Mouse (Mus musculus): ENCODE results near the gene Pigm. TPM values are rescaled to one million over a fixed set of nuclear protein-coding genes. Genes with fewer than 3 reads are reported as not detected.

Pigm gene
- polyA plus RNA-seq, 1 experiment: 2.7 TPM

- peaks cover 38% of the 10 kb centered on the region for H3K27me3 ChIP-seq (ENCODE audit: control insufficient read depth, insufficient read depth, insufficient read length)
- no peak overlapping the region for H3K4me3 ChIP-seq
- H3K4me2 ChIP-seq (ENCODE audit: low read depth): no peak overlapping the region
- no peak overlapping the region for H3ac ChIP-seq (ENCODE audit: control insufficient read depth, insufficient read length)
- no peak for TF ChIP-seq TCF12 (IDR thresholded peaks at IDR 0.05; ENCODE audit: insufficient read depth, poor library complexity, severe bottlenecking)
- no peaks in the 10 kb centered on the region for H3K79me2 ChIP-seq (ENCODE audit: control insufficient read depth, insufficient read depth)
- H3K36me3 ChIP-seq (ENCODE audit: control insufficient read depth, insufficient read depth): no peaks in the 10 kb centered on the region
These were observed 21.0 kb upstream of the Pigm start for GRCm38 (mm10) chr1:172355336-172355735.

DNA sequence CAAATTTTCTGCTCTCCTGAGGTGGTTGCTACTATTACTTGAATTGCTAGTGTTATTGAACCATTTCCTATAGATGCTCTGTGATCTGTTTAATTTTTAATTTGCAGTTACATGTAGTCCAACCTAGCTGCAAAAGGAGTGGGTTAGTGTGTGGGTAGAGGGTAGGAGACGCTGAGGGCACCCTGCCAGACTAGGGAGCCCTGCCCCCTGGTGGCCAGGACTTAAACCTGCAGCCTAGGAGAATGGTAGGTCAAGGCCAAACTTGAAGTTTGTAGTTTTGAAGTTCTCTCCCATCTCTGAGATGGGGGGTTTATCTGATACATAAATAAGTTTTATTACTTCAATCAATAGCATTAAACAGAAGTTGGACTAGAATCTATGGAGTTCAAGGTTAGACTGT, 18.8 kb upstream of the Pigm start:
- Histone ChIP-seq H3K36me3 (ENCODE audit: control insufficient read depth, insufficient read depth) (no peaks in the 10 kb centered on the region), H3K4me3 (no peak overlapping the region), H3ac (ENCODE audit: control insufficient read depth, insufficient read length) (no peak overlapping the region), H3K27me3 (ENCODE audit: control insufficient read depth, insufficient read depth, insufficient read length) (peaks cover 41% of the 10 kb centered on the region), H3K4me2 (ENCODE audit: low read depth) (no peak overlapping the region), H3K79me2 (ENCODE audit: control insufficient read depth, insufficient read depth) (no peaks in the 10 kb centered on the region)
- TF ChIP-seq TCF12 (IDR thresholded peaks at IDR 0.05; ENCODE audit: insufficient read depth, poor library complexity, severe bottlenecking) (no peak), POLR2A (IDR thresholded peaks at IDR 0.05; ENCODE audit: insufficient read length, low read depth) (no peak), E2F4 (IDR thresholded peaks at IDR 0.05; ENCODE audit: insufficient read depth) (no peak)

GRCm38 (mm10) chr1:172358341-172358740, 18.0 kb upstream of the Pigm start:
- peaks cover 34% of the 10 kb centered on the region for H3K27me3 ChIP-seq (ENCODE audit: control insufficient read depth, insufficient read depth, insufficient read length)

DNA sequence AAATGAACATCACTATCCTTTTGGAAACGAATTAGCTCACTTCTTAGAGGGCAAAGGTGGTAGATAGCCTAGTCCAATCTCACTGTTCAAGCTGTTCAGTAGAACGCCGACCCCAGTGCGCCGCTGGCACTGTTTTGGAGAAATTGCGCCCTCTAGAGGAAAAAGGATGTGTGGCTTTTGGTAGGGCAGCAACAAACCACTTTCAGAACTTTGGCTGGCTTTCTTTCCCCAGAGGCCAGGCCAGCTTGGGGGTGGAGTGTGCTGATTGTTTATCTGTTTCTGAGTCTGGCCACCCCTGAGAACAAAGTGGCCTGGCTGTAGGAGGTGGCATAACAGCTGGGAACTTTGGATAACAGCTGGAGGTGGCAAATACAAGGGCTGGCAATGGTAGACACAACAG, 11.7 kb upstream of the Pigm start:
- Histone ChIP-seq H3K4me2 (ENCODE audit: low read depth) (no peak overlapping the region), H3K36me3 (ENCODE audit: control insufficient read depth, insufficient read depth) (no peaks in the 10 kb centered on the region), H3K4me3 (no peak overlapping the region), H3ac (ENCODE audit: control insufficient read depth, insufficient read length) (no peak overlapping the region), H3K79me2 (ENCODE audit: control insufficient read depth, insufficient read depth) (no peaks in the 10 kb centered on the region), H3K27me3 (ENCODE audit: control insufficient read depth, insufficient read depth, insufficient read length) (peaks cover 20% of the 10 kb centered on the region)
- TF ChIP-seq TCF12 (IDR thresholded peaks at IDR 0.05; ENCODE audit: insufficient read depth, poor library complexity, severe bottlenecking) (no peak), SRF (IDR thresholded peaks at IDR 0.05; ENCODE audit: control insufficient read depth, insufficient read length, low read depth) (no peak), USF1 (IDR thresholded peaks at IDR 0.05; ENCODE audit: low read depth) (no peak), MYOD1 (IDR thresholded peaks at IDR 0.05; ENCODE audit: control insufficient read depth in 1 of 3, insufficient read length in 2 of 3, low read depth in 2 of 3) (no peak), REST (IDR thresholded peaks at IDR 0.05; ENCODE audit: insufficient read depth, insufficient read length) (no peak), E2F4 (IDR thresholded peaks at IDR 0.05; ENCODE audit: insufficient read depth) (no peak), TCF3 (IDR thresholded peaks at IDR 0.05; ENCODE audit: insufficient read length, low read depth) (no peak)

More at GRCm38 (mm10) chr1:172358341-172358740, 18.0 kb upstream of the Pigm start:
- TF ChIP-seq MYOD1 (IDR thresholded peaks at IDR 0.05; ENCODE audit: control insufficient read depth in 1 of 3, insufficient read length in 2 of 3, low read depth in 2 of 3) (no peak), POLR2A (IDR thresholded peaks at IDR 0.05; ENCODE audit: insufficient read length, low read depth) (no peak), USF1 (IDR thresholded peaks at IDR 0.05; ENCODE audit: low read depth) (no peak), CEBPB (IDR thresholded peaks at IDR 0.05; ENCODE audit: insufficient read depth, poor library complexity, severe bottlenecking) (no peak), REST (IDR thresholded peaks at IDR 0.05; ENCODE audit: insufficient read depth, insufficient read length) (no peak), MAX (IDR thresholded peaks at IDR 0.05; ENCODE audit: low read depth) (no peak), POLR2AphosphoS2 (IDR thresholded peaks at IDR 0.05; ENCODE audit: insufficient read length, low read depth) (no peak), SRF (IDR thresholded peaks at IDR 0.05; ENCODE audit: control insufficient read depth, insufficient read length, low read depth) (no peak), TCF12 (IDR thresholded peaks at IDR 0.05; ENCODE audit: insufficient read depth, poor library complexity, severe bottlenecking) (no peak)
- no peak overlapping the region for H3K4me2 ChIP-seq (ENCODE audit: low read depth)
- H3K79me2 ChIP-seq (ENCODE audit: control insufficient read depth, insufficient read depth): no peaks in the 10 kb centered on the region
- no peak overlapping the region for H3ac ChIP-seq (ENCODE audit: control insufficient read depth, insufficient read length)
- no peak overlapping the region for H3K4me3 ChIP-seq
- H3K36me3 ChIP-seq (ENCODE audit: control insufficient read depth, insufficient read depth): no peaks in the 10 kb centered on the region

DNA sequence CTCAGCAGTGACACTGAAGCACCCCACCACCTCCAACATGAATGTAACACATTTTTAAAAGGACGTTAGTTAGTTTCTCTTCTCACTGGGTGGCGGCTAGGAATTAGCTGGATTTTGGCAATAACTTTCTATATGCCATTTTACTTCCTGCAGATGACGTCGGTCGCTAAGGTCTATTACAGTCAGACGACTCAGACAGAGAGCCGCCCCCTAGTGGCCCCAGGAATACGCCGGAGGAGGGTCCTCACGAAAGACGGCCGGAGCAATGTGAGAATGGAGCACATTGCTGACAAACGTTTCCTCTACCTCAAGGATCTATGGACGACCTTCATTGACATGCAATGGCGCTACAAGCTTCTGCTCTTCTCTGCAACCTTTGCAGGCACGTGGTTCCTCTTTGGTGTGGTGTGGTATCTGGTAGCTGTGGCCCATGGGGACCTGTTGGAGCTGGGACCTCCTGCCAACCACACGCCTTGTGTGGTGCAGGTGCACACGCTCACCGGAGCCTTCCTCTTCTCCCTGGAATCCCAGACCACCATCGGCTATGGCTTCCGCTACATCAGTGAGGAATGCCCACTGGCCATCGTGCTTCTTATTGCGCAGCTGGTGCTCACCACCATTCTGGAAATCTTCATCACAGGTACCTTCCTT, 7.5 kb upstream of the Pigm start:
- H3K79me2 ChIP-seq (ENCODE audit: control insufficient read depth, insufficient read depth): no peaks in the 10 kb centered on the region
- H3K27me3 ChIP-seq (ENCODE audit: control insufficient read depth, insufficient read depth, insufficient read length): no peaks in the 10 kb centered on the region
- no peak overlapping the region for H3K4me3 ChIP-seq
- H3K36me3 ChIP-seq (ENCODE audit: control insufficient read depth, insufficient read depth): no peaks in the 10 kb centered on the region
- TF ChIP-seq SRF (IDR thresholded peaks at IDR 0.05; ENCODE audit: control insufficient read depth, insufficient read length, low read depth) (no peak), MYOD1 (IDR thresholded peaks at IDR 0.05; ENCODE audit: control insufficient read depth in 1 of 3, insufficient read length in 2 of 3, low read depth in 2 of 3) (no peak), TCF3 (IDR thresholded peaks at IDR 0.05; ENCODE audit: insufficient read length, low read depth) (no peak), USF1 (IDR thresholded peaks at IDR 0.05; ENCODE audit: low read depth) (no peak), E2F4 (IDR thresholded peaks at IDR 0.05; ENCODE audit: insufficient read depth) (no peak), TCF12 (IDR thresholded peaks at IDR 0.05; ENCODE audit: insufficient read depth, poor library complexity, severe bottlenecking) (no peak), REST (IDR thresholded peaks at IDR 0.05; ENCODE audit: insufficient read depth, insufficient read length) (no peak), POLR2A (IDR thresholded peaks at IDR 0.05; ENCODE audit: insufficient read length, low read depth) (no peak), POLR2AphosphoS2 (IDR thresholded peaks at IDR 0.05; ENCODE audit: insufficient read length, low read depth) (no peak), MYOG (IDR thresholded peaks at IDR 0.05; ENCODE audit: control insufficient read depth in 1 of 3, insufficient read depth in 1 of 3, insufficient read length in 2 of 3, low read depth in 2 of 3) (no peak), MAX (IDR thresholded peaks at IDR 0.05; ENCODE audit: low read depth) (no peak), CEBPB (IDR thresholded peaks at IDR 0.05; ENCODE audit: insufficient read depth, poor library complexity, severe bottlenecking) (no peak)
- no peak overlapping the region for H3K4me2 ChIP-seq (ENCODE audit: low read depth)
- H3ac ChIP-seq (ENCODE audit: control insufficient read depth, insufficient read length): no peak overlapping the region

All from myocyte (in vitro differentiated cells).